Comparison of ENCODE assay signal across 11 mouse cellular contexts in the genomic region with DNA sequence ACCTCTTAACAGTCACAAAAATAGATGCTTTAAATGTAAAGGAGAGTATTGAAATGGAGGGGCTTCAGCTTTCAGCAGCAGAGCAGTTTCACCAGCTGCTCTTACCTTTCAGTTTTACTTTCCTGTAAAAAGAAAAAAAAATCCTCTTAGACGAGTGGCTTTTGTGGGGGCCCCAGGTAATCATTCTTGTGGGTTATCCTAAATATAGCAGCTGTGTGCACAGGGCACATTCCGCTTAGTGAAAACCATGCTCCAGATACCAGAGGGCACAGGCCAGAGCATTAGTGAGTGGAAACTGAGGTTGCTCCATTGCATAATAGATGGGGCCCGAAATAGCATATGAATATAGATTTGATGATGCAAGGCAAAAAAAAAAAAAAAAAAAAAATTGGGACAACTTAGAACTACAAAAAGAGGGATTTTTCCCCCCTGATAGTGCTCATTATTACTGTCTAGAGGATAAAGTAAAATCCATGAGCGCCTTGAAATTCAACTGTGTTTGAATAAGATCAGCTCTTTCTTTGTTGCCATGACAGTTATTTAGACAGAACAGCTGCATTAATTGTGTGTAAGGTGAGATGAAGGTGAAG. TPM values are rescaled to one million over a fixed set of nuclear protein-coding genes. Genes with fewer than 3 reads are reported as not detected.
DNase-seq lines count a peak whose midpoint lies in the region; ATAC-seq and TF ChIP-seq lines count a peak whose summit lies in the region.
"Had no signal": no experiment of that assay in that cellular context is flagged by ENCODE, and none has a peak within 500 bp of the region (broad histone marks: within the 10 kb centered on the region; RNA-seq: fewer than 3 reads in every experiment).

No protein-coding gene starts in this region.

- peaks cover 7% of the 10 kb centered on the region for H3K36me3 ChIP-seq in ES-Bruce4 (ENCODE audit: control insufficient read depth, insufficient read depth, low read length, poor library complexity, severe bottlenecking)
- H3K36me3 ChIP-seq in forebrain, embryonic 14.5 days (ENCODE audit: control insufficient read depth, insufficient read depth, low read length), result no peaks in the 10 kb centered on the region
- H3K36me3 ChIP-seq in liver, embryonic 14.5 days (replicated peaks; ENCODE audit: control insufficient read depth, insufficient read depth, low read depth), result no peaks in the 10 kb centered on the region

- peak overlapping the region; percentile 69 for H3K4me2 ChIP-seq in forebrain, embryonic 14.5 days (ENCODE audit: low read length)
- peak overlapping the region; percentile 92 for H3K4me2 ChIP-seq in liver, embryonic 14.5 days (ENCODE audit: low read depth)

- no peak for TF ChIP-seq CTCF in ES-Bruce4 (IDR thresholded peaks at IDR 0.05; ENCODE audit: low read depth, low read length)
- TF ChIP-seq CTCF in liver, embryonic 14.5 days (IDR thresholded peaks at IDR 0.05; ENCODE audit: low read depth), result no peak

- peak; percentile 17 for DNase-seq in kidney, adult 9 months
- DNase-seq in kidney, postnatal 10 days, result no peak
- no peak for DNase-seq in forebrain, embryonic 14.5 days (ENCODE audit: low spot score)
- no peak for DNase-seq in liver, embryonic 14.5 days (ENCODE audit: low read depth in 3 of 3, low spot score in 3 of 3)
- no peak for DNase-seq in cerebellum, adult 11 months
- DNase-seq in layer of hippocampus, adult 9-11 months, result no peak
- no peak for DNase-seq in layer of hippocampus, adult 8-10 months (ENCODE audit: low spot score in 2 of 2)
- DNase-seq: gastrocnemius, postnatal 36 days; lung, postnatal 14 days had no signal

- 83% methylated on average over 4 of the region's 4 CpGs for WGBS in forebrain, embryonic 14.5 days
- WGBS in liver, embryonic 14.5 days (ENCODE audit: insufficient replicate concordance), result 60% methylated on average over 4 of the region's 4 CpGs

- no peaks in the 10 kb centered on the region for H3K27me3 ChIP-seq in ES-Bruce4 (ENCODE audit: control insufficient read depth, insufficient read depth, low read length, poor library complexity, severe bottlenecking)
- no peaks in the 10 kb centered on the region for H3K27me3 ChIP-seq in forebrain, embryonic 14.5 days (replicated peaks; ENCODE audit: control insufficient read depth, insufficient read depth, low read length)
- no peaks in the 10 kb centered on the region for H3K27me3 ChIP-seq in liver, embryonic 14.5 days (ENCODE audit: control insufficient read depth, insufficient read depth, low read length)
- H3K27me3 ChIP-seq: Patski had no signal

- no peak for TF ChIP-seq POLR2A in ES-Bruce4 (IDR thresholded peaks at IDR 0.05; ENCODE audit: insufficient read depth, low read length)

- ATAC-seq in forebrain, embryonic 14.5 days, result no peak
- ATAC-seq in liver, embryonic 14.5 days (ENCODE audit: insufficient read depth), result no peak

- no peak overlapping the region for H3K27ac ChIP-seq in ES-Bruce4 (ENCODE audit: insufficient read depth, low read length)
- no peak overlapping the region for H3K27ac ChIP-seq in forebrain, embryonic 14.5 days (ENCODE audit: low read depth, low read length)
- no peak overlapping the region for H3K27ac ChIP-seq in liver, embryonic 14.5 days

- H3K4me3 ChIP-seq in ES-Bruce4 (ENCODE audit: low read depth, low read length), result no peak overlapping the region
- no peak overlapping the region for H3K4me3 ChIP-seq in forebrain, embryonic 14.5 days (ENCODE audit: low read depth, low read length)
- peak overlapping the region in 1 of 2 experiments; percentile 83; a peak in 1 of 4 replicates for H3K4me3 ChIP-seq in liver, embryonic 14.5 days (ENCODE audit: insufficient read depth in 1 of 2, low read depth in 2 of 2, low read length in 2 of 2)

- peak overlapping the region; percentile 55 for H3K9ac ChIP-seq in ES-Bruce4 (ENCODE audit: low read depth, poor library complexity, severe bottlenecking)
- H3K9ac ChIP-seq in forebrain, embryonic 14.5 days (ENCODE audit: low read length), result peak overlapping the region; percentile 88; the same call in 1 of the 2 replicates
- H3K9ac ChIP-seq in liver, embryonic 14.5 days (replicated peaks), result no peak overlapping the region

- H3K9me3 ChIP-seq in ES-Bruce4 (replicated peaks; ENCODE audit: control insufficient read depth, insufficient read depth, low read length, poor library complexity, severe bottlenecking), result 0 out of 2 replicates have a peak, but pooled peaks cover 2% of the 10 kb centered on the region
- H3K9me3 ChIP-seq in forebrain, embryonic 14.5 days (replicated peaks; ENCODE audit: control insufficient read depth, low read length), result no peaks in the 10 kb centered on the region
- no peaks in the 10 kb centered on the region for H3K9me3 ChIP-seq in liver, embryonic 14.5 days (ENCODE audit: control insufficient read depth, low read length)

- no peak for TF ChIP-seq EP300 in ES-Bruce4 (IDR thresholded peaks at IDR 0.05; ENCODE audit: insufficient read depth, low read depth, low read length)
- no peak for TF ChIP-seq EP300 in liver, embryonic 14.5 days (IDR thresholded peaks at IDR 0.05; ENCODE audit: low read depth)

- no peaks in the 10 kb centered on the region for H3K4me1 ChIP-seq in ES-Bruce4 (ENCODE audit: control insufficient read depth, insufficient read depth, low read length)
- H3K4me1 ChIP-seq in forebrain, embryonic 14.5 days (ENCODE audit: control insufficient read depth, insufficient read depth, low read length), result peaks cover 7% of the 10 kb centered on the region
- H3K4me1 ChIP-seq in liver, embryonic 14.5 days (replicated peaks; ENCODE audit: control insufficient read depth in 2 of 2, insufficient read depth in 2 of 2, low read length in 1 of 2), result peaks cover 8% of the 10 kb centered on the region in 2 experiments

RNA-seq across cellular contexts. Expression of a gene that starts 1.2 kb away (rescaled TPM):
- 19.9 and 24.6 TPM in 2 replicates for polyA plus RNA-seq in ES-Bruce4 (2011; ENCODE audit: insufficient read depth, insufficient read length, low read depth, missing spikeins)
- polyA plus RNA-seq in forebrain, embryonic 14.5 days (2014; fragmentation: Nextera tagmentation; extraction: Ambion mirVana), result 6.6 and 6.7 TPM in 2 replicates
- 0.49 and 0.92 TPM in 2 replicates for polyA plus RNA-seq in liver, embryonic 14.5 days (2012; rRNA removed)
- polyA plus RNA-seq in liver, embryonic 14.5 days (2014; fragmentation: Nextera tagmentation; extraction: Ambion mirVana), result 1.8 and 2.6 TPM in 2 replicates
- total RNA-seq in layer of hippocampus, adult 8-10 months (2022), result 1 to 10 TPM; 3.7 to 5.5 (median 4.5) TPM

RNA-seq across cellular contexts. Expression of a gene that starts 35.8 kb away (rescaled TPM):
- 42.1 and 45.3 TPM in 2 replicates for polyA plus RNA-seq in ES-Bruce4 (2011; ENCODE audit: insufficient read depth, insufficient read length, low read depth, missing spikeins)
- 27.7 and 32.7 TPM in 2 replicates for polyA plus RNA-seq in forebrain, embryonic 14.5 days (2014; fragmentation: Nextera tagmentation; extraction: Ambion mirVana)
- 9.2 and 10.4 TPM in 2 replicates for polyA plus RNA-seq in liver, embryonic 14.5 days (2012; rRNA removed)
- polyA plus RNA-seq in liver, embryonic 14.5 days (2014; fragmentation: Nextera tagmentation; extraction: Ambion mirVana), result 7.2 and 8.4 TPM in 2 replicates
- total RNA-seq in layer of hippocampus, adult 8-10 months (2022), result 10 to 100 TPM; 37.7 to 56.4 (median 40.0) TPM
